Mouse (Mus musculus) left cerebral cortex, adult 18-20 months (tissue): Measurements from ENCODE around the gene Cyp11a1. TPM values are rescaled to one million over a fixed set of nuclear protein-coding genes. Genes with fewer than 3 reads are reported as not detected.

Source experiments
- DNase-seq, 2 experiments: peaks; one replicate each; pipeline ENCODE4 v3.0.0; 2021 to 2022; ENCODE audit warnings: low spot score in 2 of 2, mixed read lengths in 1 of 2
- total RNA-seq, 2 experiments: library from RNA; stranded (reverse); gene quantifications; 2 replicates each; pipeline ENCODE4 v1.2.3; 2021

The Cyp11a1 gene
- total RNA-seq, 2 experiments from 2014 or later: 1.8 to 2.7 TPM

DNA sequence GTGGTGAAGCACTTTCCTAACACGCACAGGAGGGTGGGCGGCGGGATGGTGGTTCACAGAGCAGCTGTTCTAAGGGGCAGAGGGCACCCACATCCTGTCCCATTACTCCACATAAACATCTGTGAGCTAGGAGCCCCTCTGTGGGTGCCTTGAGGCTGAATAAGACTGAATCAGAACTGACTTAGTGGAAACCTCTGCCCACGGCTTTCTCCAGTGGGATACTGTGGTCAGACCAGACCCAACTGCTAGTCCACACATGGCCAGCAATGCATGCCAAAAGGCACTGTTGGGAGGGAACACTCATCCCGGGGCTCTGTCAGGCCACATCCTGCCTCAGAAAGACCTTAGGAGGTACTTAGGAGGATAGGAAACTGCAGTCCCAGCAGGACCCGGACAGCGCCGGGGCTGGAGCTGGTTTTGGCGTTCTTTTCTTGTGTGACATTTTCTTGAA lies 34.0 kb upstream of the Cyp11a1 start:
- no peak for DNase-seq

DNA sequence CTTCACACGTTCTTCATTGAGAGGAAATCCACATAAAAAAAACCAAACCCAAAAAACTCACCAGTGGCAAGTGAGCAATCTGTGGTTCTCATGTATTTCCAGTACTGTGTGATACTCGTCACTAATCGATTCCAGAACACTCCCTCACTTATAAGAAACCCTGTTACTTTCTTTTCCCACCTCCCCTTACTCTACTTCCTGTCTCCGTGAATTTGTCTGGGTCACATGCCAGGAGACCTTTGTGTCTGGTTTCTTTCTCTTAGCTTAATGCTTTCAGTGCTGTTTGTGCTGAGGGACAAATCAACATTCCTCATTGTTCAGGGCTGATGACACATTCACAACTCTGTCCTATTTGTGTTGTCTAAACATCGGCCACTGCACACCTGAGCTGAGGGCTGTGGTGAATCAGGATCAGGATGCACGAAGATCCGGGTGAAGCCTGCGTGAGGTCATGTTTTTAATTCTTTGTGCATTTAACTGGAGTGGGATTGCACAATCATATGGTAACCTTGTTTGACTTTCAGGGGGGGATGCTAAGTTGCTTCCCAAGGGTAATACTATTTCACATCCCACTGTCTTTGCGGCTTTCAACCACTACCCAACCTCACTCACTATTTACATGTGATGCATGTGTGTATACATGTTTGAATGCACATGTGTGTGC lies 33.3 kb upstream of the Cyp11a1 start:
- DNase-seq: no peak

- DNase-seq: no peak
Observed at GRCm38 (mm10) chr9:57973440-57974066, 32.7 kb upstream of the Cyp11a1 start.

DNA sequence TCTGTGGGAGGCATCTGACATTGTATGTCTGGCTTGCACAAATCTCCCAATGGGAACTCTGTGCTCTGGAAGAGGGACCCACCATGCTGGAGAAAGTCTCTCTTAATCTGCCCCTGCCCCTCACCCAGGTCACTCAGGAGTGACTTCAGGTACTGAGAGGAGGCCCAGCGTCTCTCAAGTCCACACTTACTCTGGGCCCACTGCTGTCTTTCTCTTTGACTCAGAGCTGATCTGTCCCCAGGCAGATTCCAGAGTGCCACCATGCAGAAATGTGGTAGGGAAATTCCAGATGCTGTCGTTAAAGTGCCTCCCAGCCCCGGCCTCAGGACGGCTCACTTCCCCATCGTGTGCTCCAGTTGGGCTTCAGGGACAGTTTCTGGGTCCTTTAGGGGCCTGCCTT lies 32.0 kb upstream of the Cyp11a1 start:
- no peak for DNase-seq

DNA sequence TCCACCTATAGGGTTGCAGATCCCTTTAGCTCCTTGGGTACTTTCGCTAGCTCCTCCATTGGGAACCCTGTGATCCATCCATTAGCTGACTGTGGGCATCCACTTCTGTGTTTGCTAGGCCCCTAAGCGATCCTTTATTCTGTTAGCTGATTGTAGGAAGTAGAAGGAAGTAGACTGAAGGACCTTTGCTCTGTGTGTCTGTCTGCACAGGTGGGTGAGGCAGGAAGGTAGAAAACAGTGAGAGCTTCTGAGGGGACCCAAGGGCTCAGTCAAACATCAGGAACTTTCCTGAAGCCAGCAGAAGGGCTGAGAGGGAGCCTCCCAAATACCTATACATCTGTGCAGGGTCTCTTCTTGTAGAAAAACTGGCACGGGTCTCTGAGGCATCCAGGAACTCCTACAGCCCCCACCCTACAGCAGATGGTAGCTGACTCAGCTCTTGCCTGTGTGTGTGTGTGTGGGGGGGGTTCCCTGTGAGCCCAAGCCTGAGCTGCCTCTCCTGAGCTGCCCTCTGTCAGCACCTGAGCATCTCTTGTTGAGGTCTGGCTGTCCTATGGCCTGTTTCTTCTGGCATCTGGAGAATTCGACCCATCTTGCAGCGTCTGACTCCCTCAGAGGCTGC lies 30.9 kb upstream of the Cyp11a1 start:
- peak in 1 of 2 experiments; percentile 37 for DNase-seq

DNA sequence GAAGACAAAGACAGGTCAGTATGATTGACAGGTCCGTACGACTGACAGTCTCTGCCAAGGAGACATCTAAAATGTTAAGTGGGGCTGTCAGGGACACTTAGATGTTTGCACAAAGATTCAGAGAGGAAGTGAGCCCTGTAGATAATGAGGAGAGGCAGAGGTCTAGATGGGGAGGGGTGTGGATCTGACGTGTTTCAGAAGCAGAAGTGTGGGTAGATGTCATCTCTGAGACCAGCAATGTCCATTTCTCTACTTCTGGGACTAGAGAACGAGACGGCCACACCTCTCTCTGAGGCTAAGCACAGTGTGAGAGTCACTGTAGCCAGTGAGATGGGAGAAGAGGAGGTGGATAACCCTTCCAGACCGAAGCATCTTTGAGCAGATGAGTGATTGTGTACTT lies 28.2 kb upstream of the Cyp11a1 start:
- DNase-seq: no peak

- no peak for DNase-seq
Observed at GRCm38 (mm10) chr9:57978858-57979257, 27.4 kb upstream of the Cyp11a1 start.

DNA sequence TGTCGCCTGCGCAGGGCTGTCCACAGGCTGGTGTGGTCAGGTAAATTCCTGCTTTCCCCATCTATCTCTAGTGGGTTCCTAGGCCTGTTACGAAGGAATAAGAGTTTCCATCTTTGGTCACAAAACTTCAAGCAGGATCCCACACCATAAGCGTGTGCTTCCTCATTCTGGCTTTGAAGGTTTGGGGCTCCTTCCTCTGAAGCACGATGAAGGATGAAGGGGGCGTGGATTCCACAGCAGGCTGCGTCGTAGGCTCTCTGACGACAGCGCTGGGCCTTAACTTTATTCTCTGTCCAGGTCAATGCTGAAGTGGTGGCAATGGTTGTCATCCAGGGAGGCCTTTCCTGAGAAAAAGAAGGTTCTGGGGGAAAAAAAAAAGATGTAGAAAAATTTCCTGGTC lies 25.6 kb upstream of the Cyp11a1 start:
- DNase-seq: no peak

- peak; percentile 70 to 79 for DNase-seq
Observed at GRCm38 (mm10) chr9:57985304-57985703, 20.9 kb upstream of the Cyp11a1 start.

DNA sequence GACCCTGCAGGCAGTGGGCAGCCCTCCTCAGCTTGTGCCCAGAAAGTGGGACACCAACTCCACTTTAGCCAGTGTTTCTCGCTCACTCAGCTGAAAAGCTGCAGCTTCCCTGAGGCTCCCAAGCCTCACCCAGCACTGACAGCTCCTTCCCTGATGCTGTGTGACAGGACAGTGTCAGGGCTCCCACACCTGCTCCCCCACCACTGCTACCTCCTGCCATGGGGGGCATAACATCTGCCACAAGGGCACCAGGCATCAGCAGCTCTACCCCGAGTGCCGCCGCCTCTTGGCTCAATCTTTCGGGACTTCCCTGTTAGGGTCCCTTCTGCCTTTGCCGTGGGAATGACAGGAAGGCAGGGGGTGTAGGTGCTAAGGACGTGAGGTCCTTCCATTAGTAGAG lies 19.9 kb upstream of the Cyp11a1 start:
- DNase-seq: no peak

DNA sequence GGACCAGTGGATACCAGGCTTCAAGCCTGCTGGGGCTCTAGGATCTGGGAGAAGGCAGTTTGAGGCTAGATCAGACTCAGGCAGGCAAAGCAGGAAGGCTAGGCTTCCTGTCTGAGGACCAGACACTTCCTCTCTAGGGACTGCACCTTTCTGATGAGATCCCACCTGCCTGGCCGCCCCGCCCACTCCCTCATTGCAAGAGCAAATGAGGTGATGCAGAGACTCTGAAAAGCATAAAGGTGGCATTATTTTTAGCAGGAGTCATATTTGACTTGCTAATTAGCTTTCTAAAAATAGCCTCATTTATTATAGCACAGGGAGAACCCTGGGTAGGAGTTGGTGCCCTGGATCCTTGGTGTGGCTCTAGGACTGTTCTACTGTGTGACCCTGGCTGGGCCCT lies 18.1 kb upstream of the Cyp11a1 start:
- DNase-seq: no peak

DNA sequence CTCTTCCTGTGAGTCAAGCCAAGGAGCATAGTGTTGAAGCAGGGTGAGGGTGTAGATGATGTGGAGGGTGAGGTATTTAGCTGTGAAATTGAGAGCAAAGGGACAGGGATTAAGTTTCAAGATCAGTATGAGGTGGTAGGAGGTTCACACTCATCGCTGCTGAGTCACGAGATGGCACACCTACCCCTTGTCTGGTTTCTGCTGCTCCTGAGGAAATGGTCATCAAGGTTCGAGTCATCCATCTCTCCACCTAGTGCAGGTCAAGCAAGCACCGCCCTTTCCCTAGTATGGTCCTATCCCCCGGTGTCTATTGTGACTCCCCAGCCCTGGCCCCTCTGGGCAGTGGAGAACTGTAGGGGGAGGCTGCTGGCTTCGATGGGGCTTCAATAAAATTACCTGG lies 16.9 kb upstream of the Cyp11a1 start:
- DNase-seq: no peak

DNA sequence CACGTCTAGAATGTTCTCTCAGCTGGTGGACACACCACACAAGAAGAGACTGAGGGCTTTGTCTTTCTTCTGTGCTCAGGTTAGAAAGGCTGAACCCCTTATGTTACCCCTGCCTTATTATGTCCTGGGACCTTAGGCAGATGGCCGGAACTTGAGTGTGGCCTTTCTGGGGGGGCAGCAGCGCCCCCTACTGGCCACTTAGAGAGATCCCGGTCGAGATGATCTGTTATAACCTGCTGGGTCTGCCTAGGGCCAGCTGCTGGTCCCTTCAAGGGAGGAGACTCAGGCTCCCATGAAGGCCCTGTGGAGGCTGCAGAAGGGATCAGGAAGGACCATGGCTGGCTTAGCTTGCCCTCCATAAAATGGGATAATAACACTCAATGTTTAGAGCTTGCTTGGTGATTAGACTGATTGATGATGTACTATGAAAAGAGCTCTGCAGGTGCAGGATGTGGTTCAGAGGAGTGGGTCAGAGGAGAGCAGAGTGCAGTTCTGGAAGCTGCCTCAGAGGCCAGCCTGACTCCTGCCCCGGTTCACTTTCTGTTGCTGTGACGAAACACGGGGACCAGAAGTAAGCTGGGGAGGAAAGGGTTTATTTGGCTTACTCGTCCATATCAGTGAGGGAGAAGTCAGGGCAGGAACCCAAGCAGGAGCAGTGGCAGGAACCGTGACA lies 15.6 kb upstream of the Cyp11a1 start:
- DNase-seq: peak in 1 of 2 experiments; percentile 35

DNA sequence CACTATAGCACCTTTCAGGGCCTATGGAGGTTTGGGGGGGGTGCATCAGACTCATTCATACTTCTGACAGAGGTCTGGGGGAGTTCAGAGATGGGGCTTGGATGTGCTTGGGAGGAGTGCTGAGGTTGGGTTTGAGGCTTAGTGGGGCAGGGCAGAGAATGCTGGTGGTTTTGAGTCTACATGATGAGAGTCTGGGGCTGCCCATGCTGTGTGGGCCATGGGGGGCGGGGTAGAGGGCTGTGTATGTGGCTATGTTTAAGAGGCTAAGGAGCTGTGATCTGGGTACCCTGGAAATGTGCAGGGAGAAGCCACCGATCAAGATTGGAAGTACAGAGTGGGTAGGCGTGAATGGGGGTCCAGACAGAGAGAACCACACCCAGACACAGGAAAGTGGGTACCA lies 14.2 kb upstream of the Cyp11a1 start:
- no peak for DNase-seq

- DNase-seq: no peak
Observed at GRCm38 (mm10) chr9:57992781-57993591, 13.2 kb upstream of the Cyp11a1 start.

DNA sequence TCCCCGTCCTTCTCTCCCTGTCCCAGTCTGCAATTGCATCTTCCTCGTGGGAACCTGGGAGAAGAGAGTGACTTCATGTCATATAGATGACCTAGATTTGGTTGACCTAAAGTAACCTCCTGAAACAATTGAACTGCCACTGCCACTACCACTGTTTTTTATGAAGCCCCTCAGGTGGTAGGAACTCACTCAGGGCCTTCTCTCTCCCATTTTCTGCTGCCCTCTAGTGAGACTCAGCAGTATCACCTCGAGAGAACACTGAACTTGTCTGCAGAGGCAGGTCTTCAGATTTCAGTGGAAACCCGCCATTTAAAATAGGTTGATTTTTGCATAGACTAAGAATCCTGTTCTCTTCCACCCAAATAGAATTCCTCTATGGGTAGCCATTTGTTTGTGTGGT lies 10.9 kb upstream of the Cyp11a1 start:
- DNase-seq: peak; percentile 24 to 46

DNA sequence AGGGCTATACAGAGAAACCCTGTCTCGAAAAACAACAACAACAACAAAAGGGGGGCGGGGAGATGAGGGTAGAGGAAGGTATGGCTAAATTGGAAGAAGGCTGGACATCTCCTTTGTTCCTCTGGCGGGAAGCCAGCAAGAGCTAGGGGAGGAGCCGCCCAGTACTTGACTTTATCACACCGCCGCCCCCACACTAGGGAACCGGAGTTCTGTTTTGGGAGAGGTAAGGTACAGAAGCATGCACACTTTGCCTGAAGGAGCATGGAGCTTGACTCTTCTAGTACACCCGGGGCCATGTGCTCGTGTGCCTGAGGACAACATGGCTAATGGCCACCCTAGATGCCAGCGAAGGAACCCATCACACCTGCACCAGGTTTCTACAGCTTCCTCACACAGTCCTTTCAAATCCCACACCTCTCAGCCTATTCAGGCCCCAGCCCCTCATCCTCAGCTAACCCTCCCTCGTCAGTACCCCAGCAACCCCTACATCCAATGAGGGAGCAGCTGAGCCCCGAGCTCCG lies 8.6 kb upstream of the Cyp11a1 start:
- no peak for DNase-seq

DNA sequence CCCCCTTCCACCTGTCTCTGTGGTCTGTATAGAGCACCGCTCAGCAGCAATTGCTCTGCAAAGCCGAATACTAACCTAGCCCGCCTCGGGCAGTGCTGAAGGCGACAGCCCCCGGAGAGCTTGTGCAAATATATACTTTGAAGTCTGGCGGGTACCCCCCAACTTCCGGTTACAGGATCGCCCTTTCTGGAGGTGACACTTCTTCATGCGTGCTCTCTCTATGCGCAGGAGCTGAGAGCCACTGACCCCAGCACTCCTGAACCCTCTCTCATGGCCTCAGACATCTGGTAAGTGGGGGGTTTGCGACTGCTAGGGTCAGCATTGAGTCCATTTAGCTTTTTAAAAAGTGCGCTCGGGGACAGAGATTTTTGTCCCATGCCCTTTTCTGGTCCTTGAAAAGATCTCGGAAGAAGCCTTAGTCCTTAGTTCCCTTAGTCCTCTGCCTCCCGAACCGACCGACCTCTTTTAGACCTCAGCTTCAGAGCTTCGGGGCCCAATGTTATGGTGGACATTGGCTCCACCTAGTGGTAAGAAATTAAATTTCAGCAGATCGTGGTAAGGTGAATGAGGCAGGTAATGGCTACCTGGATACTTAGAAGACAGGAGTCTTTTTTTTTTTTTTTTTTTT lies 8.1 kb upstream of the Cyp11a1 start:
- DNase-seq: peak; percentile 52 to 59

- no peak for DNase-seq
Observed at GRCm38 (mm10) chr9:57998685-57999084, 7.5 kb upstream of the Cyp11a1 start.

- DNase-seq: no peak
Observed at GRCm38 (mm10) chr9:57999676-58000075, 6.5 kb upstream of the Cyp11a1 start.
